Mouse (Mus musculus): ENCODE results near the gene Sfxn5. TPM values are rescaled to one million over a fixed set of nuclear protein-coding genes. Genes with fewer than 3 reads are reported as not detected.

Gene Sfxn5
- polyA plus RNA-seq, 1 experiment: 23.6 TPM

DNA sequence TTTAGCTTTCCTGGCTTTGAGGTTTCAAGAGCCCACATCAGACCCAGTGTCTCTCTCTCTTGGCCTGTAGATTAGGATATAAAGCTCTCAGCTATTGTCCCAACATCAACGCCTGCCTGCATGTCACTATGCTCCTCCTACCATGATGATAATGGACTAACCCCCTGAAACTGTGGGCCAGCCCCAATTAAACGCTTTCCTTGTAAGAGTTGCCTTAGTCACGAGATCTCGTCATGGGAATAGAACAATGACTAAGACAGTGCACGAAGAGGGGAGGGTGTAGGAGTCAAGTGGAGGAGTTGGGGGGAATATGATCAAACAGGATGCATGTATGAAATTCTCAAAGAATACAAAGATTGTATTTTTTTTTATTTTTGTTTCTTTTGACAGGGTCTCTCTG lies 28.3 kb downstream of the Sfxn5 start:
- WGBS: 88% methylated on average over 5 of the region's 5 CpGs
- H3K4me3 ChIP-seq (ENCODE audit: insufficient read depth, low read depth, low read length): no peak overlapping the region
- no peak for TF ChIP-seq CTCF (conservative IDR thresholded peaks at IDR 0.05; ENCODE audit: insufficient read depth, insufficient read length, low read depth, low read length)
- TF ChIP-seq POLR2A (IDR thresholded peaks at IDR 0.05; ENCODE audit: low read depth, low read length): no peak
- H3K27ac ChIP-seq (ENCODE audit: insufficient read depth, low read depth, low read length): no peak overlapping the region
- no peaks in the 10 kb centered on the region for H3K27me3 ChIP-seq (replicated peaks; ENCODE audit: control insufficient read depth, insufficient read depth, low read length)
- H3K36me3 ChIP-seq (ENCODE audit: control insufficient read depth, insufficient read depth, low read length): no peaks in the 10 kb centered on the region
- no peak for DNase-seq
- H3K4me1 ChIP-seq (ENCODE audit: control insufficient read depth, insufficient read depth, low read length): peaks cover 8% of the 10 kb centered on the region; the same call in 1 of the 2 replicates

DNA sequence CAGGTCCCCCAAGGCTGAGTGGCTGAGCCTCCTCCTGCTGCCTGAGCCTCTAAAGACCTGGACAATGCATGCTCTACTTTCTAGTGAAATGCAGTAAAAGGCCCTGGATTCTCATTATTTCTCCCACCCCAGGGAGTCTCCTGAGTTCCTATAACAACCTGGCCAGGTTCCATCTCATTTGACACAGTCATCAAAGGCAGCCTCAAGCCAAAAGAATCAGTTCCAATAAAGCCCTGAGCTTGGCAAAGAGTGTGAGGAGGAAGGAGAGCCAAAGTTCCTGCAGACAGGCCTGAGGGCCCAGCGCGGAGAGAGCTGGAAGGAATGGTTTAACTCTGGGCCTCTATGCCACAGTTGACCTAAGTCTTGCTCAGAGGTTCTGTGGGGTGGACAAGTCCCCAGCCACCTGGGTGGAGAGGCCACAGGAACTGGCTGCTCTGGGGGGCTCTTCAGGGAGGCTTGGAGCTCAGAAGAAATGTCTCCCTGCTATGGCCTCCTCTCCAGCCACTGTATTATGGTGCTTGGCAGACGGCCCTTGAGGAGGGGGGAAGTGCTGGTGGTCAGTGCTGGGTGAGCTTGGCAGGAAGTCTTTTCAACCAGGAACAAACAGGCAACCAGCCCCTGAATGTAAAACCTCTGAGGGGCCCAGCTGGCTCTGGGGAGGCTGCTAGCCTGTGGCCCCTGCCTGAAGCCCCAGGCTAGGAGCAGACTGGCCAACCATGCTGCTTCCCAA lies 30.7 kb downstream of the Sfxn5 start:
- Histone ChIP-seq H3K4me1 (ENCODE audit: control insufficient read depth, insufficient read depth, low read length) (peaks cover 8% of the 10 kb centered on the region; the same call in 1 of the 2 replicates), H3K27ac (ENCODE audit: insufficient read depth, low read depth, low read length) (no peak overlapping the region), H3K36me3 (ENCODE audit: control insufficient read depth, insufficient read depth, low read length) (no peaks in the 10 kb centered on the region), H3K27me3 (replicated peaks; ENCODE audit: control insufficient read depth, insufficient read depth, low read length) (no peaks in the 10 kb centered on the region), H3K4me3 (ENCODE audit: insufficient read depth, low read depth, low read length) (no peak overlapping the region)
- DNase-seq: peak; percentile 77
- TF ChIP-seq CTCF (conservative IDR thresholded peaks at IDR 0.05; ENCODE audit: insufficient read depth, insufficient read length, low read depth, low read length) (no peak), POLR2A (IDR thresholded peaks at IDR 0.05; ENCODE audit: low read depth, low read length) (no peak)
- 52% methylated on average over 3 of the region's 3 CpGs for WGBS

DNA sequence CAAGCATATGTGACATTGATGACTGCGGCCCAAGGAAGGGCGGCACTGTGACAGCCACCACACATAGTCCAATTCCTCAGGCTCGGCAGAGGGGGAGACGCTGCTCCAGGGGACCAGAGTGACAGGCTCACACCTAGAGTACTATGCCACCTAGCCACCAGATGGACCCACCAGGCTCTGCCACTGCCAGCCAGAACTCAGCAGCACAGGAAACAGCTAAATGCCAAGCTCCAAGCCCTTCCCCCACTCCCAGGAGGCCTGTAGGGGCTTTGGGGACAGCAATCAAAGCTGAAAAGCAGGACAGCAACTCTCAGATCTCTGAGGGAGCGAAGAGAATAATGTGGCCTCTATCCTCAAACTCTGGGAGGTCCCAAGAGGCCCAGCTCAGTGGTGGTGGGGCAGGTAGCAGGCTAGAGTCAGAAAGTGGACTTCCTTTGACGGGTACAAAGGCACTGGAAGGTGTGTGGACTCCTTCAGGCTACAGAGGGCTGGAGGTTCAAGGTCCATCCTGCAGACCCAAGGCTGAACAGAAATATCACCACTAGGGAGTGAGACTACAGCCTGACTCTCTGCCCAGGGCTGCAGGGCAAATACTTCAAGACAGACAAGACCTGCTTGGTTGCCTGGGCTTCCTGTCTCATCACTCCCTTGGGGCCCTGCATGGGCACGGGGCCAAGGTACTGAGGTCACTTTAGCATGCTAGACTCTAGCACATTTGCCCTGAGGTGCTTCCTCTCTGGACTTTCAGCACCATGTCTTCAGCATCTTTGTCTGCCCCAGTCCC lies 37.6 kb downstream of the Sfxn5 start:
- DNase-seq: peak; percentile 95
- H3K4me1 ChIP-seq (ENCODE audit: control insufficient read depth, insufficient read depth, low read length): peaks cover 24% of the 10 kb centered on the region; the same call in 1 of the 2 replicates
- H3K27me3 ChIP-seq (replicated peaks; ENCODE audit: control insufficient read depth, insufficient read depth, low read length): no peaks in the 10 kb centered on the region
- 68% methylated on average over 7 of the region's 7 CpGs for WGBS
- H3K4me3 ChIP-seq (ENCODE audit: insufficient read depth, low read depth, low read length): no peak overlapping the region
- TF ChIP-seq POLR2A (IDR thresholded peaks at IDR 0.05; ENCODE audit: low read depth, low read length) (no peak), CTCF (conservative IDR thresholded peaks at IDR 0.05; ENCODE audit: insufficient read depth, insufficient read length, low read depth, low read length) (no peak; the same call in 1 of the 2 replicates)
- peak overlapping the region; percentile 63 for H3K27ac ChIP-seq (ENCODE audit: insufficient read depth, low read depth, low read length)
- H3K36me3 ChIP-seq (ENCODE audit: control insufficient read depth, insufficient read depth, low read length): no peaks in the 10 kb centered on the region

DNA sequence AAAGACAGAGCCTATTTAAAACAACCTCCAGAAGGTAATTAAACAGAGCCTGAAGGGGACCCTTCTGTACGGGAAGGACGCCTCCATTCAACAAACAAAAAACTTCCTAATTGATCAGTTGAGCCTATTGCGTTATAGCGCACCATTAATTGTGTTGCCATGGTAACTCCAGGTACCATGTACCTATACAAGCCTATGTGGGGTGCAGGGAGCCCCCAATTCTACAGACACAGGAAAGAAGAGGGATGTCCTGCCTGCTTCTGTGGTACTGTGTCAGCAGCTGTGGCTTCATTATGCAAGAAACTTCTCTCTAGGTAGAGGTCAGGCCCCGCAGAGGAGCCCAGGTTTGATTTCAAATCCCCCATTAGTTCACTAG lies 39.2 kb downstream of the Sfxn5 start:
- peaks cover 24% of the 10 kb centered on the region; the same call in 1 of the 2 replicates for H3K4me1 ChIP-seq (ENCODE audit: control insufficient read depth, insufficient read depth, low read length)
- no peak for TF ChIP-seq CTCF (conservative IDR thresholded peaks at IDR 0.05; ENCODE audit: insufficient read depth, insufficient read length, low read depth, low read length)
- no peak for TF ChIP-seq POLR2A (IDR thresholded peaks at IDR 0.05; ENCODE audit: low read depth, low read length)
- H3K27ac ChIP-seq (ENCODE audit: insufficient read depth, low read depth, low read length): no peak overlapping the region
- no peak for DNase-seq
- 88% methylated on average over 5 of the region's 5 CpGs for WGBS
- no peak overlapping the region for H3K4me3 ChIP-seq (ENCODE audit: insufficient read depth, low read depth, low read length)
- H3K27me3 ChIP-seq (replicated peaks; ENCODE audit: control insufficient read depth, insufficient read depth, low read length): no peaks in the 10 kb centered on the region
- H3K36me3 ChIP-seq (ENCODE audit: control insufficient read depth, insufficient read depth, low read length): no peaks in the 10 kb centered on the region

DNA sequence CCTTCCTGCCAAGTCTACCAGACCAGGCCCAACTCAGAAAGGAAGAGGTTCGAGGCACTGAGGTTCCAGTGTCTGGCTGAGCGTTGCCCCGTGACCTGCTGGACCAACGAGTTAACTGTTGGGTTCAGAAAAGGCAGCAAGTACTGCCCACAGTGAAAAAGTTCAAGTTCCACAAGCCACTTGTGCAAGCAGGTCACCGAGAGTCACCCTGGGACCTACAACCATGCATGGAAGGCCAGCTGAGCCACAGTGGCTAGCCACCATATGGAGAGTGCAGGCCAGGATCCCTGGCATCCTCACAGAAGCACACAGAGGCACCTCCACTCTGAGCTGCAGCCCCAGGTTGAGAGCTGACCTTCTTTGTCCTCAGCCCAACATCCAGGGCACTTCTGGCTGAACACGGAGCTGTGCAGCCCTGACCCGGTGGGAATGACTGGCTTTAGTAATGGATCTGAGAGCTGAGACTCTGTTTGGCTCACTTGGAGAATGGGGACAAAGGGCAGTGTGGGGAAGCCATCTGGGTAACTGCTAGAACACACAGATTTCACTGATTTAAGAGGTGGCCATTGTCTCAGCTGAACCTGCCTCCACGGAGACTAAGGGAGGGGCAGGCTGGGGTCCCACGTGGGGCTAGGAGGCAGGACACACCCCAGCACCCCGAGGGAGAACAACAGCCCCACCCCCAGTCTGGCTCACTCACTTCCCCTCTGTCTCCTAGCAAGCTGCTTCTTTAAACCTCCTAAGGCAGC lies 39.8 kb downstream of the Sfxn5 start:
- WGBS: 32% methylated on average over 10 of the region's 10 CpGs
- Histone ChIP-seq H3K36me3 (ENCODE audit: control insufficient read depth, insufficient read depth, low read length) (no peaks in the 10 kb centered on the region), H3K4me3 (ENCODE audit: insufficient read depth, low read depth, low read length) (no peak overlapping the region), H3K27ac (ENCODE audit: insufficient read depth, low read depth, low read length) (peak overlapping the region; percentile 70), H3K4me1 (ENCODE audit: control insufficient read depth, insufficient read depth, low read length) (peaks cover 24% of the 10 kb centered on the region; the same call in 1 of the 2 replicates), H3K27me3 (replicated peaks; ENCODE audit: control insufficient read depth, insufficient read depth, low read length) (no peaks in the 10 kb centered on the region)
- DNase-seq: peak; percentile 81
- TF ChIP-seq CTCF (conservative IDR thresholded peaks at IDR 0.05; ENCODE audit: insufficient read depth, insufficient read length, low read depth, low read length) (no peak), POLR2A (IDR thresholded peaks at IDR 0.05; ENCODE audit: low read depth, low read length) (no peak)

DNA sequence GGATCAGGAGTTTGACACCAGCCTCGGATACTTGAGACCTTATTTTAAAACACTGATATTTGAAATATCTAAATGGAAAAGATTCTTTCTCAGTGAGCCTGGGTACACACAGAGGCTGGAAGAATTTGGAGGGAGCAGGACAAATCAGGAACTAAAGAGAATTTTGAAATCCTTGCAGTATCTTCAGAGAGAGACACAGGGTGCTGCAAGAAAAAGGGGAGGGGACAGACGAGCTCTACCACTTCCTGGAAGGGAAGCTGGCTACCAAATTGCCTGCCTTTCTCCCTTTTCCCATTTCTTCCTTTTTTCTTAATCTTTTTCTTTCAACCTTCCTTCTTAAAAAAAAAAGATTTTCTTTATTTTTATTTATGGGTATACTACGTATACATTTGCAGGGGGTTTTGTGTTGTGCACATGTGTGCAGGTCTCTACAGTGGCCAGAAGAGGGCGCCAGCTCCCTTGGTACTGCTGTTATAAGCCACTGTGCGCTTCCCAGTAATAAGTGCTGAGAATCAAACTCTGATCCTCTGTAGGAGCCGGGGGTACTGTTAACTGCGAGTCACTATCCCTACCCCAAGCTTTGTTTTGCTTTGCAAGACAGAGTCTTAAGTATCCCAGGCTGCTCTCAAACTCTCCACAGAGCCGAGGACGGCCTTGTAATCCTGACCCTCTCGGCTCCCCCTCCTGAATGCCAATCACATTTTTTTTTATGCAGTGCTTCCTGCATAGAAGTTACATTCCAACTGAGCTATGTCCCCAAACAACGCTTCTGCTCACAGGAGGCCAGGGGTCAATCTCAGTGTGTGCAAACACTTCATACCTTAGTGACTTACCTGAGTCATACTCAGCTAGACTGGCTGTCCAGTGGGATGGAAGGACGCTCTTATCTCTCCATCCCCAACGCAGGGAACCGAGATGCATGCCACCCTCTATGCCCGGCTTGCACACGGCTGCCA lies 42.1 kb downstream of the Sfxn5 start:
- no peak for DNase-seq
- WGBS: 86% methylated on average over 16 of the region's 16 CpGs
- Histone ChIP-seq H3K27me3 (replicated peaks; ENCODE audit: control insufficient read depth, insufficient read depth, low read length) (no peaks in the 10 kb centered on the region), H3K36me3 (ENCODE audit: control insufficient read depth, insufficient read depth, low read length) (no peaks in the 10 kb centered on the region), H3K27ac (ENCODE audit: insufficient read depth, low read depth, low read length) (no peak overlapping the region), H3K4me3 (ENCODE audit: insufficient read depth, low read depth, low read length) (no peak overlapping the region), H3K4me1 (ENCODE audit: control insufficient read depth, insufficient read depth, low read length) (peaks cover 24% of the 10 kb centered on the region; the same call in 1 of the 2 replicates)
- TF ChIP-seq CTCF (conservative IDR thresholded peaks at IDR 0.05; ENCODE audit: insufficient read depth, insufficient read length, low read depth, low read length) (peak; percentile 44), POLR2A (IDR thresholded peaks at IDR 0.05; ENCODE audit: low read depth, low read length) (no peak)
